ENCODE assay signal across 15 mouse cellular contexts in genomic region chr10:107488654-107489315, GRCm38 (mm10). TPM values are rescaled to one million over a fixed set of nuclear protein-coding genes. Genes with fewer than 3 reads are reported as not detected.
DNase-seq lines count a peak whose midpoint lies in the region; ATAC-seq and TF ChIP-seq lines count a peak whose summit lies in the region.
"Had no signal": no experiment of that assay in that cellular context is flagged by ENCODE, and none has a peak within 500 bp of the region (broad histone marks: within the 10 kb centered on the region; RNA-seq: fewer than 3 reads in every experiment).

No protein-coding gene starts in this region.

- H3K27ac ChIP-seq in heart, embryonic 12.5 days (ENCODE audit: poor library complexity, severe bottlenecking), result no peak overlapping the region
- H3K27ac ChIP-seq in lung, embryonic 14.5 days (ENCODE audit: low read depth), result no peak overlapping the region
- no peak overlapping the region for H3K27ac ChIP-seq in limb, embryonic 12.5 days
- H3K27ac ChIP-seq: hindbrain, embryonic 15.5 days; stomach, postnatal 0 days had no signal

- no peak for ATAC-seq in heart, embryonic 12.5 days (ENCODE audit: insufficient number of reproducible peaks, low FRiP score)
- no peak for ATAC-seq in lung, embryonic 14.5 days (ENCODE audit: insufficient read depth)
- ATAC-seq in limb, embryonic 12.5 days (ENCODE audit: insufficient number of reproducible peaks, insufficient read depth, low FRiP score, low TSS enrichment, low read depth), result no peak

- H3K9ac ChIP-seq in heart, embryonic 12.5 days, result no peak overlapping the region
- no peak overlapping the region for H3K9ac ChIP-seq in lung, embryonic 14.5 days
- H3K9ac ChIP-seq in limb, embryonic 12.5 days (replicated peaks), result no peak overlapping the region
- H3K9ac ChIP-seq: hindbrain, embryonic 15.5 days had no signal

- H3K27me3 ChIP-seq in heart, embryonic 12.5 days (replicated peaks), result 0 out of 2 replicates have a peak, but pooled peaks cover 3% of the 10 kb centered on the region
- no peaks in the 10 kb centered on the region for H3K27me3 ChIP-seq in lung, embryonic 14.5 days (ENCODE audit: insufficient read depth, low read length)
- peaks cover 32% of the 10 kb centered on the region for H3K27me3 ChIP-seq in limb, embryonic 12.5 days
- H3K27me3 ChIP-seq: hindbrain, embryonic 15.5 days had no signal

- H3K4me2 ChIP-seq in heart, embryonic 12.5 days, result peak overlapping the region; percentile 47
- peak overlapping the region; percentile 23; the same call in 1 of the 2 replicates for H3K4me2 ChIP-seq in lung, embryonic 14.5 days
- peak overlapping the region; percentile 32 for H3K4me2 ChIP-seq in limb, embryonic 12.5 days
- H3K4me2 ChIP-seq: hindbrain, embryonic 15.5 days; liver, embryonic 11.5 days had no signal

- no peak for DNase-seq in heart, adult 8-10 months (ENCODE audit: low spot score)
- DNase-seq in lung, embryonic 14.5 days, result no peak
- no peak for DNase-seq in lung, postnatal 4 days
- DNase-seq in brain, embryonic 14.5 days (ENCODE audit: low read depth), result peak; percentile 23
- DNase-seq in urinary bladder, postnatal 14 days (ENCODE audit: low spot score), result no peak
- DNase-seq in right cerebral cortex, adult 18-20 months, result no peak
- DNase-seq: cerebellum, adult 2 months; kidney, postnatal 14 days; layer of hippocampus, postnatal 36 days had no signal

- peaks cover 7% of the 10 kb centered on the region; the same call in 1 of the 2 replicates for H3K4me1 ChIP-seq in heart, embryonic 12.5 days (replicated peaks)
- H3K4me1 ChIP-seq in lung, embryonic 14.5 days (ENCODE audit: insufficient read depth), result 0 out of 2 replicates have a peak, but pooled peaks cover 2% of the 10 kb centered on the region
- H3K4me1 ChIP-seq in limb, embryonic 12.5 days (replicated peaks), result peaks cover 21% of the 10 kb centered on the region

- no peak overlapping the region for H3K4me3 ChIP-seq in heart, embryonic 12.5 days
- no peak overlapping the region for H3K4me3 ChIP-seq in lung, embryonic 14.5 days (ENCODE audit: low read depth, low read length)
- no peak overlapping the region for H3K4me3 ChIP-seq in limb, embryonic 12.5 days (replicated peaks)
- H3K4me3 ChIP-seq: hindbrain, embryonic 15.5 days had no signal

- no peak for TF ChIP-seq CTCF in lung, embryonic 14.5 days (IDR thresholded peaks at IDR 0.05; ENCODE audit: low read depth)
- no peak for TF ChIP-seq CTCF in brain, embryonic 14.5 days (IDR thresholded peaks at IDR 0.05; ENCODE audit: borderline replicate concordance, extremely low read depth, insufficient read depth, insufficient read length)

- no peak for TF ChIP-seq POLR2A in brain, embryonic 14.5 days (IDR thresholded peaks at IDR 0.05; ENCODE audit: borderline replicate concordance, extremely low read depth, insufficient read depth, insufficient read length, poor library complexity, severe bottlenecking)

- no peaks in the 10 kb centered on the region for H3K36me3 ChIP-seq in heart, embryonic 12.5 days
- no peaks in the 10 kb centered on the region for H3K36me3 ChIP-seq in lung, embryonic 14.5 days (ENCODE audit: insufficient read depth)
- no peaks in the 10 kb centered on the region for H3K36me3 ChIP-seq in limb, embryonic 12.5 days
- H3K36me3 ChIP-seq: hindbrain, embryonic 15.5 days had no signal

- H3K9me3 ChIP-seq in heart, embryonic 12.5 days (replicated peaks), result no peaks in the 10 kb centered on the region
- H3K9me3 ChIP-seq in lung, embryonic 14.5 days (ENCODE audit: low read depth, low read length), result no peaks in the 10 kb centered on the region
- H3K9me3 ChIP-seq in limb, embryonic 12.5 days, result no peaks in the 10 kb centered on the region
- H3K9me3 ChIP-seq: hindbrain, embryonic 15.5 days had no signal

- 32% methylated on average over 12 of the region's 12 CpGs for WGBS in heart, embryonic 12.5 days
- WGBS in lung, embryonic 14.5 days, result 35% methylated on average over 12 of the region's 12 CpGs
- WGBS in limb, embryonic 12.5 days, result 23% methylated on average over 12 of the region's 12 CpGs

RNA-seq across cellular contexts. Expression of gene Myf5, which starts 2.9 kb away (rescaled TPM):
- polyA plus RNA-seq in heart, embryonic 12.5 days (2016; fragmentation: Nextera tagmentation; extraction: Ambion mirVana), result not detected in 2 replicates
- not detected for total RNA-seq in heart, adult 8-10 months (2022)
- polyA plus RNA-seq in lung, embryonic 14.5 days (2014; fragmentation: Nextera tagmentation; extraction: Ambion mirVana), result 0.08 and 0.28 TPM in 2 replicates
- 0.04 and 0.10 TPM in 2 replicates for polyA plus RNA-seq in brain, embryonic 14.5 days (2012; rRNA removed)
- 13.3 and 14.2 TPM in 2 replicates for polyA plus RNA-seq in limb, embryonic 12.5 days (2016; fragmentation: Nextera tagmentation; extraction: Ambion mirVana)
- total RNA-seq: layer of hippocampus, postnatal 36 days had no signal
- polyA plus RNA-seq: cerebellum, adult 2 months; hindbrain, embryonic 15.5 days; small intestine, adult 2 months; stomach, postnatal 0 days had no signal

RNA-seq across cellular contexts. Expression of gene Myf6, which starts 5.8 kb away (rescaled TPM):
- 0.13 TPM in 1 of 2 replicates, not detected in the other for polyA plus RNA-seq in heart, embryonic 12.5 days (2016; fragmentation: Nextera tagmentation; extraction: Ambion mirVana)
- total RNA-seq in heart, adult 8-10 months (2022), result not detected
- 0.14 and 0.24 TPM in 2 replicates for polyA plus RNA-seq in lung, embryonic 14.5 days (2014; fragmentation: Nextera tagmentation; extraction: Ambion mirVana)
- polyA plus RNA-seq in brain, embryonic 14.5 days (2012; rRNA removed), result 0.05 TPM in 1 of 2 replicates, not detected in the other
- 0.70 and 0.90 TPM in 2 replicates for polyA plus RNA-seq in limb, embryonic 12.5 days (2016; fragmentation: Nextera tagmentation; extraction: Ambion mirVana)
- total RNA-seq: layer of hippocampus, postnatal 36 days had no signal
- polyA plus RNA-seq: cerebellum, adult 2 months; small intestine, adult 2 months; stomach, postnatal 0 days had no signal

Comparison
In these comparisons a context has a peak if more than half of its experiments do, and no peak if none do; other contexts are left out.
1. RNA of gene Myf5, which starts 2.9 kb away (polyA plus RNA-seq): 13.3 to 14.2 TPM in limb, embryonic 12.5 days; 0.08 to 0.28 TPM in lung, embryonic 14.5 days, not detected in heart, embryonic 12.5 days and 0.04 to 0.10 TPM in brain, embryonic 14.5 days; every median in the first group is over 10 times any median in the second.
2. Peak in every context shown above with its lines, with median percentiles within 50 percentile points of each other: H3K4me2 ChIP-seq.